Mouse (Mus musculus) kidney, adult 2 months (tissue): ENCODE measurements around the gene Copb2.

Experiments
- CTCF ChIP-seq: fragments of 200-500 bp; conservative IDR thresholded peaks from 2 replicates; pipeline ENCODE4 v1.5.1; 2011; ENCODE audit warnings: low read depth, mild to moderate bottlenecking, control low read depth, low read length, moderate library complexity, mixed read lengths; ENCODE audit not compliant: insufficient read depth, insufficient read length
- POLR2A ChIP-seq: fragments of 200-500 bp; IDR thresholded peaks from one replicate; pipeline ENCODE4 v1.6.1; 2011; ENCODE audit warnings: low read depth, low read length, control low read depth

- TF ChIP-seq CTCF (no peak), POLR2A (peak; percentile 85)
Measured at GRCm38 (mm10) chr9:98601156-98601836, 37.8 kb downstream of the Copb2 start, which contains the start of gene Mrps22.
